Mouse (Mus musculus): Measurements from ENCODE around the gene Qk. TPM values are rescaled to one million over a fixed set of nuclear protein-coding genes. Genes with fewer than 3 reads are reported as not detected.

The Qk gene
- polyA plus RNA-seq, 1 experiment from 2014 or later: 69.3 TPM

GRCm38 (mm10) chr17:10160415-10160814 lies 159.2 kb downstream of the Qk start:
- ATAC-seq (ENCODE audit: low FRiP score): no peak

GRCm38 (mm10) chr17:10152808-10153413 lies 166.7 kb downstream of the Qk start:
- 80% methylated on average over 8 of the region's 8 CpGs for WGBS
- H3K27me3 ChIP-seq: no peaks in the 10 kb centered on the region
- no peak overlapping the region for H3K27ac ChIP-seq
- H3K9ac ChIP-seq: no peak overlapping the region
- H3K4me2 ChIP-seq: no peak overlapping the region
- H3K4me3 ChIP-seq (replicated peaks): no peak overlapping the region
- no peaks in the 10 kb centered on the region for H3K36me3 ChIP-seq (replicated peaks)
- peaks cover 3% of the 10 kb centered on the region; the same call in 1 of the 2 replicates for H3K4me1 ChIP-seq
- ATAC-seq (ENCODE audit: low FRiP score): no peak
- H3K9me3 ChIP-seq: peaks cover 5% of the 10 kb centered on the region; the same call in 1 of the 2 replicates

More at GRCm38 (mm10) chr17:10160415-10160814, 159.2 kb downstream of the Qk start:
- Histone ChIP-seq H3K4me1 (no peaks in the 10 kb centered on the region), H3K27ac (no peak overlapping the region), H3K4me2 (no peak overlapping the region), H3K36me3 (replicated peaks) (no peaks in the 10 kb centered on the region), H3K4me3 (replicated peaks) (no peak overlapping the region), H3K9ac (no peak overlapping the region), H3K27me3 (no peaks in the 10 kb centered on the region), H3K9me3 (peaks cover 5% of the 10 kb centered on the region; the same call in 1 of the 2 replicates)
- WGBS: 93% methylated on average over 6 of the region's 6 CpGs

Measured in forebrain, embryonic 12.5 days (tissue).